Mouse (Mus musculus) lung, postnatal 0 days (tissue): ENCODE results near the gene Cyb561d1. TPM values are rescaled to one million over a fixed set of nuclear protein-coding genes. Genes with fewer than 3 reads are reported as not detected.

Experiments
- ATAC-seq: fragments of 200-750 bp; cut with Nextera tagmentation; 2 replicates; pipeline ENCODE4 v1.8.0; 2017; ENCODE audit warnings: moderate library complexity
- DNase-seq: peaks from one replicate; pipeline ENCODE4 v3.0.0-alpha.2; 2016; ENCODE audit warnings: low spot score
- H3K27ac ChIP-seq: fragments of 300-500 bp; sonication (generic); 2 replicates; pipeline ENCODE4 v1.5.1; 2014; ENCODE audit warnings: antibody characterized with exemption, mild to moderate bottlenecking, low read length, mixed read lengths
- H3K27me3 ChIP-seq: fragments of 300-500 bp; sonication (generic); replicated peaks from 2 replicates; pipeline ENCODE4 v1.6.1; 2014; ENCODE audit warnings: low read length, mixed read lengths; ENCODE audit not compliant: insufficient read depth
- H3K36me3 ChIP-seq: fragments of 300-500 bp; sonication (generic); 2 replicates; pipeline ENCODE4 v1.6.1; 2014; ENCODE audit warnings: low read length, mixed read lengths; ENCODE audit not compliant: insufficient read depth
- H3K4me1 ChIP-seq: fragments of 300-500 bp; sonication (generic); 2 replicates; pipeline ENCODE4 v1.6.1; 2014; ENCODE audit warnings: antibody characterized with exemption, low read depth, low read length, mixed read lengths; ENCODE audit not compliant: insufficient read depth
- H3K4me2 ChIP-seq: fragments of 300-500 bp; sonication (generic); replicated peaks from 2 replicates; pipeline ENCODE4 v1.6.1; 2014; ENCODE audit warnings: low read depth, mild to moderate bottlenecking, low read length, moderate library complexity, mixed read lengths
- H3K4me3 ChIP-seq: fragments of 300-500 bp; sonication (generic); 2 replicates; pipeline ENCODE4 v1.5.1; 2014; ENCODE audit warnings: low read depth, low read length
- H3K9ac ChIP-seq: fragments of 300-500 bp; sonication (generic); replicated peaks from 2 replicates; pipeline ENCODE4 v1.6.1; 2014; ENCODE audit warnings: low read depth, mild to moderate bottlenecking
- H3K9me3 ChIP-seq: fragments of 300-500 bp; sonication (generic); 2 replicates; pipeline ENCODE4 v1.6.1; 2016; ENCODE audit warnings: low read length, mixed read lengths
- CTCF ChIP-seq: IDR thresholded peaks from 2 replicates; pipeline ENCODE4 v1.5.1; 2016; ENCODE audit warnings: antibody characterized with exemption, mild to moderate bottlenecking
- EP300 ChIP-seq: IDR thresholded peaks from 2 replicates; pipeline ENCODE4 v1.6.1; 2016; ENCODE audit warnings: antibody characterized with exemption, mild to moderate bottlenecking, control low read depth
- WGBS: fragments of 180-500 bp; shearing (Covaris S2); extraction: QIAGEN DNeasy Blood & Tissue Kit; methylation state at CpG from one replicate; pipeline ENCODE4 v1.1.7; 2014; 5-methylcytosine and 5-hydroxymethylcytosine counted together
- polyA plus RNA-seq: library from polyadenylated mRNA; unstranded; fragments of >200 nt; fragmentation: Nextera tagmentation; extraction: Ambion mirVana; gene quantifications from 2 replicates; pipeline ENCODE4 v1.2.1, GENCODE M21; 2015

The Cyb561d1 gene
- polyA plus RNA-seq, 1 experiment from 2014 or later, result 4.9 TPM

DNA sequence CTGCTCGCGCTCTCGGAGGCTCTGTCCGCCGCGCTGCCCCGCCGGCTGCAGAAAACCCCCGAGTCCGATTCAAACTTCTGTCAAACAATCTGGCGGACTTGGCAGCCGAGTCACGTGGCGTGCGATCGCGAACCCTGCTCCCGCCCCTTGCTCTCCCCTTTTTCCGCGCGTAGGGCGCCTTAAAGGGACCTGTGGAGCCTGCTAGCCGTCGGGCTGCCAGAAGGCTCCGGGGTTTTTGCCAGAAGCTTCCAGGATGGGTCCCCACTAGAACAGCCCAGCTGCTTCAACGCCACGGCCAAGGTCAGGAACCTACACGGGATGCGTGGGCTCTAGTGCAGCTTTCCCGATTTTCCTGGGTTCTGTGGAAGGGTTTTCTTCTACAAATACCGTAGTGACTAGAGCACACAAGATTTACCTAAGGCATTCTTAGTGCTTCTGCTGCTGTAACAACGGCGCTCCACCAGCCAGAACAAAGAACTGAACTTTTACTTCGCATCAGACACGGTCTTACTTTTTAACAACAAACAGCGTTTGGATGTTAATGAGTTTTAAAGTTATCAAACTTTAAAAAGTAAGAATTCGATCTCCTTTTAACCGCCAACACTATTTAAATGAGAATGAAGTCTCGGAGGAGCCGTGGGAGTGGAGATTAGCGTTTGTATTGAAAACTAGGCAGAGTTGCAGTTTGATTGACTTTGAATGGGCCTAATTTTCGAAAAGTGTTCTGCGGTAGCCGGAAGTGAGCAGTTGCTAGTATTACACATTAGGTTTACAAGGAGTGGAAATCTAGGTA lies 25.7 kb upstream of the Cyb561d1 start, which contains the start of gene Sypl2:
TSS of gene Sypl2 (minus strand) at position 91 of the 793 bp plus-strand sequence.
- ATAC-seq (peak; percentile 28; the same call in 1 of the 2 replicates), DNase-seq (peak; percentile 49)
- Histone ChIP-seq H3K4me1 (no peaks in the 10 kb centered on the region), H3K27ac (no peak within 1 kb of the TSS), H3K4me2 (peak within 1 kb of the TSS; percentile 72), H3K9ac (0 out of 2 replicates have a peak within 1 kb of the TSS, but pooled peaks have one; percentile 26), H3K27me3 (peaks cover 16% of the 10 kb centered on the region), H3K4me3 (peak within 1 kb of the TSS; percentile 42), H3K9me3 (no peaks in the 10 kb centered on the region), H3K36me3 (no peaks in the 10 kb centered on the region)
- no peak for TF ChIP-seq EP300
- TF ChIP-seq CTCF, result no peak
- WGBS, result 5% methylated on average over 40 of the region's 44 CpGs

DNA sequence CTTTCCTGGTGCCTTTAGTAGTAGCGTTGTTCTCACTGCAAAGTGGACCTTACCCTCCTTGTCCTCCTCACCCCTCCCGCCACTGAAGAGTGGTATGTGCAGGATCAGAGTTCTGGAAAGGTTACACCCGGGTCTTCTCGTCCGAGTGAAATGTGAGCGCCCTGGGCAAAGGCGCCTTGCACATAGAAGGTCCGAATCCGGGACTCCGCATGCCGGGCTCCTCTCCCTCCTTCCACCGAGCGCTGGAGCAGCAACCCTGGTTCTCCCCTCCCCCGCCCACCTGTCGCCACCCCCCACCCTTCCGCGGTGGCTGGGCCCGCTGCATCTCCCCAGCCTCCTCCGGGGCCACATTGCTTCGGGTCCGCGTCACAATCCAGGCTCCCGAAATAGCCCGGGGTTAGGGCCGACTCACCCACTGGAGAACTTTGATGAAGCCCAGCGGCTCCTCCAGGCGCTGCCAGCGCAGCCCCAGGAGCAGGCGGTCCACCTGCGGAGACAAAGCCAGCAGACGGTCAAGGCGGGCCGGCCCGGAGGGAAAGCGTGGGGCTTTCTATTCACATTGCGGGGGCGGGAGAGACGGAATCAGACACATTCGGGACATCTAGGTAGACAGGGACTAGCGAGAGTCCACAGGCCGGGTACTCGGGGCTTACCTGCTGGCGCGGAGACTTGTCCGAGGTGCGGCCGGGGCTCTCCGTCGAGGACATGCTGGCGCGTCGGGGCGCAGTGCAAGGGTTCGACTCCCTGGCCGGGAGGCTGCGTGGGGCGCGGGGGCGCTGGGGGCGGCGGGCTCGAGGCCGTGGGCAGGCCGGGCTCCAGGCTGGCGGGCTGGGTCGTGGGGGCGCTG lies 24.9 kb upstream of the Cyb561d1 start:
- Histone ChIP-seq H3K27ac (no peak overlapping the region), H3K9me3 (no peaks in the 10 kb centered on the region), H3K4me1 (no peaks in the 10 kb centered on the region), H3K36me3 (no peaks in the 10 kb centered on the region), H3K4me2 (peak overlapping the region; percentile 72), H3K4me3 (peak overlapping the region; percentile 42), H3K9ac (no peak overlapping the region), H3K27me3 (peaks cover 16% of the 10 kb centered on the region)
- TF ChIP-seq CTCF (no peak), EP300 (no peak)
- DNase-seq, result no peak
- WGBS, result 4% methylated on average over 54 of the region's 67 CpGs
- peak; percentile 8; the same call in 1 of the 2 replicates for ATAC-seq

DNA sequence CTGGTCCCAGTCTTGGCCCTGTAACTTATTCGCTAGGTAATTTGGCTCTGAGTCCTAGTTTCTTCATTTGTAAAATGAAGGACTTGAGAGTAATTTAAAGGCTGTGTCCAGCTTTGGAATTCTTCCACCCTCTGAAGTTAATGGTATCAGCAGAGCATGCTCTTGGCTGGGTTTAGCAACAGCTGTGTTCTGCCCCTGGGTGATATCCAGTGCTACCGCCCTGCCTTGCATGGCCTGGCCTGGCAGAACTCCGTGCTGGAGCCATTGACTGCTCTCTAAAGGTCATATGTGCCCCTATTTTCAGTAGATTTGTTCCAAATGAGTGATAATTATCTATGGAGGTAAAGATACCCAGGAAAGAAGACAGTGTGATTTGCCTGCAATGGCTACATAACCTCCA lies 19.6 kb upstream of the Cyb561d1 start:
- TF ChIP-seq CTCF (no peak), EP300 (no peak)

DNA sequence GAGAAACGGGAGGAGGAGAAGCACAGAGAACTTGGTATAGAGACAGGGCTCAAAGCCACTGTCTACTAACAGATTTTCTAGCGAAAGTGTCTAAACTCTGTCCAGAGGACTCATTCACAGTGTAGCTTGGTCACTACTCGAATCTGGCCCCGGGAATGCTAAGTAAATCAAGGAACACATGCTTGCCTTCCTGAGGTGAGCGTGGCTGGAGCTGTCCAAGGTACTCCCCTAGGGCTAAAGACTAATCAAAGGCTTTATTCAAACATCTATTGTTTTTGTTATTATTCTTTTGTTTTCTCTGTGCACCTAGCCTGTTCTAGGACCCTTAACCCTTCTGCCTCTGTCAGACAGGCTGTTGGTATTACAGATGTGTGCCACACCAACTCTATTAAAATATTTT lies 13.7 kb upstream of the Cyb561d1 start:
- TF ChIP-seq EP300 (no peak), CTCF (no peak)
- Histone ChIP-seq H3K27ac (no peak overlapping the region), H3K9ac (no peak overlapping the region), H3K27me3 (no peaks in the 10 kb centered on the region), H3K9me3 (no peaks in the 10 kb centered on the region), H3K4me3 (no peak overlapping the region), H3K36me3 (no peaks in the 10 kb centered on the region), H3K4me2 (no peak overlapping the region), H3K4me1 (0 out of 2 replicates have a peak, but pooled peaks cover under 1% of the 10 kb centered on the region)
- ATAC-seq (no peak), DNase-seq (no peak)
- WGBS, result 9% methylated on average over 5 of the region's 5 CpGs

More for the DNA sequence above, 19.6 kb upstream of the Cyb561d1 start:
- Histone ChIP-seq H3K27ac (no peak overlapping the region), H3K4me2 (no peak overlapping the region), H3K4me1 (no peaks in the 10 kb centered on the region), H3K4me3 (no peak overlapping the region), H3K9ac (no peak overlapping the region), H3K9me3 (no peaks in the 10 kb centered on the region), H3K27me3 (peaks cover 6% of the 10 kb centered on the region; the same call in 1 of the 2 replicates), H3K36me3 (no peaks in the 10 kb centered on the region)
- no peak for ATAC-seq
- 64% methylated on average over 3 of the region's 3 CpGs for WGBS
- no peak for DNase-seq

DNA sequence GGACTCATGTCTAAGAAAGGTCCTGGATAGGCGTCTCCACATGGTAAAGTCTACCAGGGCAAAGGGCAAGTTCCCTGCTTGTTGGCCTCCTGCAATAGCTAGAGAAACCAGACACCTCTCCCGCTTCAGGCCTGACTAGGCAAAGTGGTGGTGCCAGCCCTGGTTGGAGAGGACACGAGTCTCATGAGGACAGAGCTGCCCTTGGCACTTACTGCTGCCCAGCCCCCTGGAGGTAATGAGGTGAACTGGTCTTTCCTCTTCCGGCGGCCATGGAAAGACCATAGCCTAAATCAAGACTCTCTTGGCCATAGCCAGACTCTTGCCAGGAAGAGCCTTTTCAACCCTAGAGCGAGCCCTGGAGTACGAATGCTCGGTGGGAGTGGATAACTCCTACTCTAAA lies 11.4 kb upstream of the Cyb561d1 start:
- Histone ChIP-seq H3K4me2 (no peak overlapping the region), H3K27ac (no peak overlapping the region), H3K4me1 (peaks cover 4% of the 10 kb centered on the region; the same call in 1 of the 2 replicates), H3K4me3 (no peak overlapping the region), H3K27me3 (no peaks in the 10 kb centered on the region), H3K9me3 (no peaks in the 10 kb centered on the region), H3K9ac (no peak overlapping the region), H3K36me3 (no peaks in the 10 kb centered on the region)
- ATAC-seq (no peak), DNase-seq (no peak)
- 81% methylated on average over 8 of the region's 8 CpGs for whole genome bisulfite sequencing
- TF ChIP-seq CTCF (peak; percentile 20), EP300 (no peak)

DNA sequence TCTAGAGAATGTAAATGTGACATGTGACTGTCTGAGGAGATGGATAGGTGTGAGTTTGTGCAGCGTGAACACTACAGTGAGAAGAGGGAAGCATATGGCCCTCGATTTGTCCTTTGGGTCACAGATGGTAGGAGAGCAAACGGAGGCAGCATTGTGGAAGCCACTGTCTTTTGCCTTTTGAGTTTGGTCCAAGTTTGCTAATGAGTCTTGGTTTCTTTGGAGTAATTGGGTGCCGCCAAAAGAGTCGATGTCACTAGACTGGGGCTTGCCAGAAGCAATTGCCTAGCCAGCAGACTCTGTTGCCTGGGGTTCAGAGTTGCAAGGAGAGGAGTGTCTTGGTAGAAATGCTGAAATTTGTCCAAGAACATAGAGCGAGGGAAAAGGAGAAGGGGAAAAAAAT lies 10.8 kb upstream of the Cyb561d1 start:
- Histone ChIP-seq H3K27ac (no peak overlapping the region), H3K9ac (no peak overlapping the region), H3K4me1 (peaks cover 8% of the 10 kb centered on the region; the same call in 1 of the 2 replicates), H3K4me2 (no peak overlapping the region), H3K36me3 (no peaks in the 10 kb centered on the region), H3K27me3 (no peaks in the 10 kb centered on the region), H3K4me3 (no peak overlapping the region), H3K9me3 (no peaks in the 10 kb centered on the region)
- ATAC-seq (no peak), DNase-seq (no peak)
- TF ChIP-seq EP300 (no peak), CTCF (no peak)
- 65% methylated on average over 6 of the region's 6 CpGs for WGBS
